Mouse (Mus musculus): ENCODE measurements around the gene Cpne5. TPM values are rescaled to one million over a fixed set of nuclear protein-coding genes. Genes with fewer than 3 reads are reported as not detected.

Gene Cpne5
- polyA plus RNA-seq, 1 experiment from 2014 or later = 21.0 TPM

DNA sequence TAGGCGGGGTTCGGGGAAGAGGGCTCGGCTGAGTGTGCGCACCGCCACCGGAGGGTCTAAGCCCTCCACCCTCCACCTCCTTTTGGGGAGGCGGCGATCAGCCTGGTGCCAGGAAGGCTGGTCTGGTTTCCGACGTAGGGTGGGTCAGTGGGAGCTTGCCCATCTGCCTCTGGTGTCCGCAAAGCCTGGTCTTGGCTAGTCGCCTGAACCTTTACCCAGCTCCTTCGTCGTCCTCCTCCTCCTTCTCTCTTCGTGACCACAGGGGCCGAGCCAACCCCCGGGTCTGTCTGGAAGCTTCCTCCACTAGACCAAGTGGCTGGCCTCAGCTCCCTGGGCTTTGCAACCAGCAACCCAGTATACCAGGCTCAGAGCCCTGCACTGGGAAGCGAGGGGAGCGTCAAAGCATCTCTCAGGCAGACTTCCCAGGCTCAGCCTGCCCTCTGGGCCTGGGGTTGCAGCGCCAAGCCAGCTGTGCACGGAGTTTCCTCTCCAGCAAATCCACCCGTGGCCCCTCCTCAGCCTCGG lies 516 bp upstream of the Cpne5 start:
- no peaks in the 10 kb centered on the region for H3K36me3 ChIP-seq
- ATAC-seq (ENCODE audit: extremely low read depth, insufficient number of reproducible peaks, low FRiP score, low TSS enrichment) = no peak
- peak overlapping the region; percentile 99 for H3K4me2 ChIP-seq
- H3K4me3 ChIP-seq = peak overlapping the region; percentile 69
- 0 out of 2 replicates have a peak overlapping the region, but pooled peaks have one; percentile 8 for H3K27ac ChIP-seq (replicated peaks)
- peaks cover 37% of the 10 kb centered on the region for H3K4me1 ChIP-seq
- 6% methylated on average over 23 of the region's 23 CpGs for WGBS
- no peaks in the 10 kb centered on the region for H3K9me3 ChIP-seq
- peaks cover 84% of the 10 kb centered on the region for H3K27me3 ChIP-seq (replicated peaks)
- peak overlapping the region; percentile 83 for H3K9ac ChIP-seq

DNA sequence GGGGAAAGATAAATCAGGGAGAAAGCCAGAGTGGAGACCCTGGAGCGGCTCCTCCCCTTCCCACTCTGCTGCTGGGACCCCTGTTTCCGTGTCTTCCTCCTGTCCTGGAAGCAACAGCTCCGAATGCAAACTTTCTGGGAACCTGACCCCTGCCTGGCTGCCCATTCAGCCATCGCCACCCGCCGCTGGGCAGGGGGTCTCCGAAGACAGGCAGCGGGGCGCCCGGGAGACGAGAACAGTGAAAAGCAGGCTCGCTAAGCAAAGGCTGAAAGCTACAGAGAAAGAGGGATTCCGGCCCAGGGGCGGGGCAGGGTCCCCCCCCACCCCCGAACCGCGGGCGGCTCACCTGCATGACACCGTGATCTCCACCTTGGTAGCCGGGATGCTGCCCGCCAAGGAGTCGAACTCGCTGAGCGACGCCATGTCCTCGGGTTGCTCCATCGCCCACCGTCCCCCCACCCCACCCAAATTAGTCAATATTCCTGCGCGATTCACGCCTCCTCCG lies 648 bp downstream of the Cpne5 start:
- Histone ChIP-seq H3K9me3 (no peaks in the 10 kb centered on the region), H3K4me3 (peak overlapping the region; percentile 69), H3K36me3 (no peaks in the 10 kb centered on the region), H3K4me1 (peaks cover 37% of the 10 kb centered on the region), H3K9ac (peak overlapping the region; percentile 83), H3K27ac (replicated peaks) (peak overlapping the region; percentile 41), H3K27me3 (replicated peaks) (peaks cover 77% of the 10 kb centered on the region), H3K4me2 (peak overlapping the region; percentile 99)
- WGBS = 2% methylated on average over 32 of the region's 32 CpGs
- no peak for ATAC-seq (ENCODE audit: extremely low read depth, insufficient number of reproducible peaks, low FRiP score, low TSS enrichment)

- Histone ChIP-seq H3K4me1 (peaks cover 29% of the 10 kb centered on the region), H3K27me3 (replicated peaks) (peaks cover 80% of the 10 kb centered on the region), H3K4me2 (peak overlapping the region; percentile 99), H3K4me3 (no peak overlapping the region), H3K36me3 (no peaks in the 10 kb centered on the region), H3K9me3 (no peaks in the 10 kb centered on the region), H3K9ac (no peak overlapping the region), H3K27ac (replicated peaks) (peak overlapping the region; percentile 41; the same call in 1 of the 2 replicates)
- 29% methylated on average over 7 of the region's 7 CpGs for WGBS
- ATAC-seq (ENCODE audit: extremely low read depth, insufficient number of reproducible peaks, low FRiP score, low TSS enrichment) = no peak
Measured at GRCm38 (mm10) chr17:29236111-29236510, 1.9 kb downstream of the Cpne5 start.

DNA sequence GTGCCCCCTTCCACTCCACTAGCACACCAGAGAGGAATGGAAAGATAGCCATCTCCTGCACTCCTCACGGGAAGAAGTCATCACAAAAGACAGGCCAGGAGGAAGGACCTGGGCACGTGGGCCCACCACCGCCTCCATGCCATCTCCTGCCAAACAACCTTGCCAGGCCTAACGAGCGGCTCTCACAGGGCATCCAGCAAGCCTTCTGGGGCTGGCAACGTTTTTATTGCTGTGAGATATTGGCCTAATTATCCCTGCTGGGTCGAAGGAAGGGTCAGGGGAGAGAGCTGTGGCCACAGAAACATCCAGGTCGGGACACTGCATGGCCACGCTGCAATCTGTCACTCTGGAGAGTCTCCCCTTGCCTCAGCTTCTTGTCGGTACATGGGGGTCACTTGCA lies 6.9 kb downstream of the Cpne5 start:
- Histone ChIP-seq H3K36me3 (no peaks in the 10 kb centered on the region), H3K9ac (no peak overlapping the region), H3K4me1 (peaks cover 6% of the 10 kb centered on the region), H3K4me3 (no peak overlapping the region), H3K27me3 (replicated peaks) (peaks cover 34% of the 10 kb centered on the region), H3K4me2 (no peak overlapping the region), H3K27ac (replicated peaks) (no peak overlapping the region), H3K9me3 (no peaks in the 10 kb centered on the region)
- ATAC-seq (ENCODE audit: extremely low read depth, insufficient number of reproducible peaks, low FRiP score, low TSS enrichment) = no peak
- WGBS = 75% methylated on average over 10 of the region's 10 CpGs

GRCm38 (mm10) chr17:29220631-29221030 lies 17.3 kb downstream of the Cpne5 start:
- H3K4me3 ChIP-seq = no peak overlapping the region
- WGBS = 62% methylated on average over 14 of the region's 14 CpGs
- ATAC-seq (ENCODE audit: extremely low read depth, insufficient number of reproducible peaks, low FRiP score, low TSS enrichment) = no peak

DNA sequence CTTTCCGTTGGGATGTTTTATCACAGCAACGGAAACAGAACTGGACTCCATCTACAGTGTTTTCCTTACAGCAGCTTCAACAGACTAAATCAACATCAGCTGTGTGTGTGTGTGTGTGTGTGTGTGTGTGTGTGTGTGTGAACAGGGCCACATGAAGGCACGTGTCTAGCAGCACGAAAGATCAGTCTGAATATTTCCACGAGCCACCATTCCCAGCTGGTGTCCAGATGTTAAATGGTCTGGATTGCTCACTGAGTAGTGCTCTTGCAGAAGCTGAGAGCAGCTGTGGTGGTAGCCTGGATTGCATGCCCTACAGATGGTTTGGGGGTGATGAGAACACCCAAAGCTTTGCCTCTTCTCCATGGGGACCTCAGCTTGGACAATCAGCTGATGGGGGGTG lies 19.9 kb downstream of the Cpne5 start:
- ATAC-seq (ENCODE audit: extremely low read depth, insufficient number of reproducible peaks, low FRiP score, low TSS enrichment) = no peak

More at GRCm38 (mm10) chr17:29220631-29221030, 17.3 kb downstream of the Cpne5 start:
- Histone ChIP-seq H3K27me3 (replicated peaks) (peaks cover 6% of the 10 kb centered on the region; the same call in 1 of the 2 replicates), H3K36me3 (no peaks in the 10 kb centered on the region), H3K4me1 (no peaks in the 10 kb centered on the region; the same call in 1 of the 2 replicates), H3K9me3 (no peaks in the 10 kb centered on the region), H3K4me2 (no peak overlapping the region), H3K27ac (replicated peaks) (no peak overlapping the region), H3K9ac (no peak overlapping the region)

DNA sequence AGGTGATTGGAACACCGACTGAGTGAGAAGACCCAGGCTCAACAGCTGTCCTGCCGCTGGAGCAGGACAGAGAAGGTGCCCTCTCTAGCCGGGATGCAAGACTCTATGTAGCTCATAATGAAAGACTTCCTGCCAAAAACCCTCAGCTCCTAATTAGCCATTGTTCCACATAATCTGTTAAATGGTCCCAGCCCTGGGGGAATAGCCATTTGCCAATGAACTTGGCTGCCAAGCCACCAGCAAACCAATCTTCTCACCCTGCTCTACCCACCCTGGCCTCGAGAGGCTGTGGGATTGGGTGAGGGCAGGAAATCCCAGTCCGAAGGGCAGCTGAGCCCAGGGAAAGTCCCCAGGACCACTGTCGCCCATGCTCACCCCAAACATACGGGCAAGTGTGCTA lies 21.9 kb downstream of the Cpne5 start:
- Histone ChIP-seq H3K4me1 (peaks cover 13% of the 10 kb centered on the region), H3K27ac (replicated peaks) (no peak overlapping the region), H3K27me3 (replicated peaks) (peaks cover 21% of the 10 kb centered on the region), H3K9me3 (no peaks in the 10 kb centered on the region), H3K36me3 (no peaks in the 10 kb centered on the region), H3K4me3 (no peak overlapping the region), H3K4me2 (no peak overlapping the region), H3K9ac (no peak overlapping the region)
- WGBS = 56% methylated on average over 7 of the region's 7 CpGs
- ATAC-seq (ENCODE audit: extremely low read depth, insufficient number of reproducible peaks, low FRiP score, low TSS enrichment) = no peak

More for the DNA sequence above, 19.9 kb downstream of the Cpne5 start:
- H3K27me3 ChIP-seq (replicated peaks) = peaks cover 25% of the 10 kb centered on the region
- no peak overlapping the region for H3K4me2 ChIP-seq
- no peak overlapping the region for H3K27ac ChIP-seq (replicated peaks)
- 69% methylated on average over 5 of the region's 5 CpGs for WGBS
- no peak overlapping the region for H3K9ac ChIP-seq
- H3K9me3 ChIP-seq = no peaks in the 10 kb centered on the region
- peaks cover 4% of the 10 kb centered on the region; the same call in 1 of the 2 replicates for H3K4me1 ChIP-seq
- no peaks in the 10 kb centered on the region for H3K36me3 ChIP-seq
- H3K4me3 ChIP-seq = no peak overlapping the region

GRCm38 (mm10) chr17:29214655-29215054 lies 23.3 kb downstream of the Cpne5 start:
- no peaks in the 10 kb centered on the region for H3K36me3 ChIP-seq
- peaks cover 21% of the 10 kb centered on the region for H3K27me3 ChIP-seq (replicated peaks)
- H3K27ac ChIP-seq (replicated peaks) = no peak overlapping the region
- no peak overlapping the region for H3K9ac ChIP-seq
- H3K4me1 ChIP-seq = peaks cover 19% of the 10 kb centered on the region
- no peak for ATAC-seq (ENCODE audit: extremely low read depth, insufficient number of reproducible peaks, low FRiP score, low TSS enrichment)
- H3K4me2 ChIP-seq = no peak overlapping the region
- 63% methylated on average over 10 of the region's 10 CpGs for WGBS
- no peaks in the 10 kb centered on the region for H3K9me3 ChIP-seq
- H3K4me3 ChIP-seq = no peak overlapping the region

DNA sequence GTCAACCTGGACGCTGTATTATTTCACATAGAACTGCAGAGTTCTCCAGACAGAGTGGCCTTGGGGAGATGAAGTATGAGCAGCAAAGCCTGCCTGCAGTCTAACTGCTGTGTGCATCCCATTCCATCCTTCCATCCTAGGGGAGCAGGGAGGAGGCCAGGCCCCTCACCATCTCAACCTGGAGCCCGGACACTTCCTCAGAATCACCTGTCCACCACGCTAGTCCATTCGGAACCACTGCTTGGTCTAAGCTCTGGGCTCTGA lies 23.8 kb downstream of the Cpne5 start:
- H3K9me3 ChIP-seq = no peaks in the 10 kb centered on the region
- 81% methylated on average over 4 of the region's 4 CpGs for WGBS

GRCm38 (mm10) chr17:29213381-29214192 lies 24.4 kb downstream of the Cpne5 start:
- Histone ChIP-seq H3K4me1 (peaks cover 19% of the 10 kb centered on the region), H3K27me3 (replicated peaks) (peaks cover 21% of the 10 kb centered on the region), H3K4me2 (no peak overlapping the region), H3K27ac (replicated peaks) (no peak overlapping the region), H3K36me3 (no peaks in the 10 kb centered on the region), H3K9ac (peak overlapping the region; percentile 37; the same call in 1 of the 2 replicates), H3K9me3 (no peaks in the 10 kb centered on the region), H3K4me3 (no peak overlapping the region)
- 35% methylated on average over 12 of the region's 12 CpGs for WGBS
- no peak for ATAC-seq (ENCODE audit: extremely low read depth, insufficient number of reproducible peaks, low FRiP score, low TSS enrichment)

More for the DNA sequence above, 23.8 kb downstream of the Cpne5 start:
- ATAC-seq (ENCODE audit: extremely low read depth, insufficient number of reproducible peaks, low FRiP score, low TSS enrichment) = no peak
- no peak overlapping the region for H3K4me3 ChIP-seq
- peaks cover 19% of the 10 kb centered on the region for H3K4me1 ChIP-seq
- H3K4me2 ChIP-seq = no peak overlapping the region
- H3K36me3 ChIP-seq = no peaks in the 10 kb centered on the region
- H3K9ac ChIP-seq = no peak overlapping the region
- no peak overlapping the region for H3K27ac ChIP-seq (replicated peaks)
- H3K27me3 ChIP-seq (replicated peaks) = peaks cover 21% of the 10 kb centered on the region

- ATAC-seq (ENCODE audit: extremely low read depth, insufficient number of reproducible peaks, low FRiP score, low TSS enrichment) = no peak
Measured at GRCm38 (mm10) chr17:29211836-29212235, 26.1 kb downstream of the Cpne5 start.

More at GRCm38 (mm10) chr17:29211836-29212235, 26.1 kb downstream of the Cpne5 start:
- Histone ChIP-seq H3K9me3 (no peaks in the 10 kb centered on the region), H3K27ac (replicated peaks) (peak overlapping the region; percentile 20; the same call in 1 of the 2 replicates), H3K4me3 (no peak overlapping the region), H3K9ac (no peak overlapping the region), H3K4me2 (peak overlapping the region; percentile 40), H3K27me3 (replicated peaks) (peaks cover 21% of the 10 kb centered on the region), H3K4me1 (peaks cover 19% of the 10 kb centered on the region), H3K36me3 (no peaks in the 10 kb centered on the region)
- WGBS = 38% methylated on average over 7 of the region's 7 CpGs

Data from heart, embryonic 13.5 days (tissue).